Mouse (Mus musculus) C2C12 (cell line): ENCODE data around the gene Med12l. TPM values are rescaled to one million over a fixed set of nuclear protein-coding genes. Genes with fewer than 3 reads are reported as not detected.

Source experiments
- H3K27me3 ChIP-seq: one replicate; pipeline ENCODE4 v1.6.1; 2011; ENCODE audit not compliant: control insufficient read depth, insufficient read depth, insufficient read length
- H3K36me3 ChIP-seq: one replicate; pipeline ENCODE4 v1.6.1; 2011; ENCODE audit not compliant: control insufficient read depth, insufficient read depth
- H3K4me3 ChIP-seq: one replicate; pipeline ENCODE4 v1.5.1; 2011; ENCODE audit warnings: mild to moderate bottlenecking, control low read depth; ENCODE audit not compliant: poor library complexity, insufficient read depth, severe bottlenecking
- H3K79me2 ChIP-seq: one replicate; pipeline ENCODE4 v1.6.1; 2011; ENCODE audit not compliant: control insufficient read depth, insufficient read depth
- H3K79me3 ChIP-seq: one replicate; pipeline ENCODE4 v1.6.1; 2011; ENCODE audit warnings: low read depth, control low read depth
- H3ac ChIP-seq: one replicate; pipeline ENCODE3; 2011; ENCODE audit warnings: low read depth; ENCODE audit not compliant: control insufficient read depth, insufficient read length
- CEBPB ChIP-seq: IDR thresholded peaks from one replicate; pipeline ENCODE4 v1.6.1; 2011; ENCODE audit warnings: low read depth, mild to moderate bottlenecking, control low read depth, moderate library complexity
- CTCF ChIP-seq: IDR thresholded peaks from one replicate; pipeline ENCODE4 v1.5.1; 2011; ENCODE audit not compliant: control insufficient read depth, insufficient read depth, insufficient read length
- FOSL1 ChIP-seq: IDR thresholded peaks from one replicate; pipeline ENCODE4 v1.8.0; 2011; ENCODE audit warnings: mild to moderate bottlenecking, low read length; ENCODE audit not compliant: poor library complexity, insufficient read depth, severe bottlenecking
- MAX ChIP-seq: IDR thresholded peaks from one replicate; pipeline ENCODE4 v1.6.1; 2011; ENCODE audit warnings: mild to moderate bottlenecking, control low read depth
- MYOD1 ChIP-seq: IDR thresholded peaks from one replicate; pipeline ENCODE4 v1.6.1; 2011; ENCODE audit warnings: low read depth; ENCODE audit not compliant: control insufficient read depth, insufficient read length
- MYOG ChIP-seq: IDR thresholded peaks from one replicate; pipeline ENCODE4 v1.6.1; 2011; ENCODE audit not compliant: control insufficient read depth, insufficient read length; ENCODE audit errors: extremely low read depth
- USF1 ChIP-seq: IDR thresholded peaks from one replicate; pipeline ENCODE4 v1.6.1; 2011; ENCODE audit warnings: low read depth, mild to moderate bottlenecking, control low read depth, moderate library complexity
- polyA plus RNA-seq: library from polyadenylated mRNA; unstranded; fragments of >200 nt; fragmentation: generic; extraction: Trizol; gene quantifications from one replicate; pipeline ENCODE4 v1.2.1, GENCODE M21; 2012; ENCODE audit warnings: missing spikeins

Gene Med12l
- polyA plus RNA-seq, 1 experiment = not detected

DNA sequence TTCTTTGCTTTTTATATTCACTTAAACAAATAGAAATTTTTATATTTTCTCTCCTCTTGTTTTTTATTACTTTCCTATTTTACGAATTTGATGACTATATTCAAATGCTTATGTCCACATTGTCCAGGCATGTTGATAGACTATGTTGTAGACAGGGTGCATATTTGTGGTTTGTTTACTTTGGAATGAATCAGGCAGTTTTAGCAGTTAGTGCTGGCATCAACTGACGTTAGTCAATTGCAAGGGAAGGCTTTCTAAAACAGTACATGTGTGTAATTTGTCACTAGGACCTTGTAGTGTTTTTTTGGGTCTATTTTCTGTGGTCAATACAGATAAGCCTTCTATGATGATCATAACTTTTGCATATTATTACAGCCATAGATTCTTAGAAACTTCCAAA, 284.9 kb downstream of the Med12l start:
- H3K79me3 ChIP-seq = no peaks in the 10 kb centered on the region
- no peaks in the 10 kb centered on the region for H3K79me2 ChIP-seq
- H3K4me3 ChIP-seq = no peak overlapping the region
- no peaks in the 10 kb centered on the region for H3K36me3 ChIP-seq
- H3ac ChIP-seq = no peak overlapping the region
- TF ChIP-seq FOSL1 (no peak), MYOD1 (no peak), MYOG (no peak), MAX (peak; percentile 58), CTCF (no peak), USF1 (no peak), CEBPB (peak; percentile 38)
- no peaks in the 10 kb centered on the region for H3K27me3 ChIP-seq

DNA sequence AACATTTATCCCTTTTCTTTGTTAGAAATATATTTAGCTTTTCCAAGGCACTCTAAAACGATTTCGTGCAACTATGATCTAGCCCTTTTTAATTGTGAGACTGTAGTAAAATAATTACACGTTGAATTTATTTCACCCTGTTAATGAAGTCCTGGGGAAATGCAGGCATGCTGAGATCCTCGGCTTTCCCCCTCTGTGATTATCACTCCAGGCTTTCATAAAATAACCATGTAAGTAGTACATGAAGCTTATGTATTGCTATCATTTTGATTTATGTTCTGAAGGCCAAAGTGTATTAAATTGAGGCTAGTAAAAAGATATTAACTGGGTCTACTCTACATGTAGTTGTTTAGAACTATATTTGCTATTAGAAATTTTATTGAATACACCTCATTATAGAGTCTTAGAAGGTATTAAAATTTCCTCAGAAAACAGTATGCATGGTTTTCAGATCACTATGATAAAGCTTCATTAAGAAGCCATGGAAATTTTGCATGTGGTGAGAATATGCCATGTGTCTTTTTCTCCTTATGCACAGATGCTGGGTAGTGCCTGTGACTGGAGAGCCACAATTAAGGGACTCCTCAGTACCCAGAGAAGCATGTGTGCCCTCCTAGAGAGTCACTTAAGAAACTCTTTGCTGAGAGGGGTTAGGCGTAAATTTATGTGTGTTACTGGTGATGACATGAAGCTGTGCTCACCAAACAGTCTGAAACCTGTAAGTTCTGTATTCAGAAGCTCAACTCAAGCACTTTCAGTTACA, 288.0 kb downstream of the Med12l start:
- no peaks in the 10 kb centered on the region for H3K79me3 ChIP-seq
- H3K27me3 ChIP-seq = no peaks in the 10 kb centered on the region
- H3K36me3 ChIP-seq = no peaks in the 10 kb centered on the region
- H3K79me2 ChIP-seq = no peaks in the 10 kb centered on the region
- no peak overlapping the region for H3ac ChIP-seq
- H3K4me3 ChIP-seq = no peak overlapping the region
- TF ChIP-seq CTCF = no peak
- no peak for TF ChIP-seq FOSL1

DNA sequence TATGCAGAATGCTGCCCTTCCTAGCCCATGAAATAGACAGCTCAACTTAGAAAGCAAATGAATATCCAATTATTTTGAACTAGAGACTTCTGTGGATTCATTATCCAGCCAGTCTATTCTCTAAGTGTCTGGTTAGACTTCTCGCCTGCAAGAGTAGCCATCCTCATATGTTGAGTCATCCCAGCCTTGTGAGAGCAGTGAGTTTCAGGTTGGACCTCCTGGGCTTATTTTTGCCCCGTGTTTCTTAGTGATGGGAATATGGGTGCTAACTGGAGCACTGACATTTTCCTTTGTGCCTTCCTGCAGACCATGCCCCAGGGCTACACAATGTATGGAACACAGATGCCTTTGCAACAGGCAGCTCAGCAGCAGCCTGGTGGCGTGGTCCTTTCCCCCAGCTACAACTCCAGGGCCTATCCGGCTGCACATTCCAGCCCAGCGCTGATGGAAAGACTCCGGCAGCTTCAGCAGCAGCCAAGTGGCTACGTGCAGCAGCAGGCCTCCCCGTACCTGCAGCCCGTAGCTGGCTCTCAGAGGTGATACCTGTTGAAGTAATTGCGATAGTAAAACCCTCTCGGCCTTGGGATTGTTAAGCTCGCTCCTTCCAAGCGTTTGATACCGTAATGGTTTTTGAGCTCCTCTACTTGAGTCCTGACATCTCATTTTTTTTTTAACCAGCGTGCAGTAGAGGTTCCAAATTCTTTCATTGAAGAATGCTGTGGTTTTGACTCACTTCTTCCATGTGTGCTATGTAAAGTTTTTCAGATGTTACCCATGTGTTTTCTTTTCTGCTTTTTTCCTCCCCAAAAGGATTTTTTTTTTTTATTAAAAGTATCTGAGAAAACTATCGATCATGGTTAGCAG, 290.3 kb downstream of the Med12l start:
- Histone ChIP-seq H3K79me3 (no peaks in the 10 kb centered on the region), H3K27me3 (no peaks in the 10 kb centered on the region), H3K36me3 (no peaks in the 10 kb centered on the region), H3K79me2 (no peaks in the 10 kb centered on the region), H3K4me3 (no peak overlapping the region), H3ac (peak overlapping the region; percentile 14)
- TF ChIP-seq MAX (peak; percentile 42), USF1 (no peak)

DNA sequence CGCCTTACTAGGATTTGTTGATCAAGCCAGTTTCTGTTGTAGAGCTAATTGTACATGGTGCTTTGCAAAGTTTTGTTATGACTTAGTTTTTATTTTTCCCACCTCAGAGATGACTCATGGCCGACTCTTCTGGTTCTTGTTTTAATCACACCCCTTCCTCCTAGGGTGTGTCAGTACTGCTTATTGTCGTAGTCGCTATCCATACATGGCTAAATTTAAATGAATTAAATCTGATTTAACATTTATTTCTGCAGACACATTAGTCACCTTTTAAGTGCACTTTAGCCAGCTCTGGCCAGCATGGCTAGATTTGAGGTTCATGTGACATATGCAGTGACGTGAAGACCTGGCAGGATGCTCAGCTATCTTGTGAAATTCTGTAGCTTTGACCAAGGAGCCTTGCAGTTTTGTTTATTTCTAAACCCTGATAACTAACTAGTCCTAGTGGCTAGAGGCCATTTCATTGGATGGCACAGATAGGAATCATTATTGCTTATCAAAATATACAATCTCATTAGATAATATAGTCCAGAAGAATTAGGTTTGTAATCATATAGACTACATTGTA, 291.0 kb downstream of the Med12l start:
- Histone ChIP-seq H3K79me2 (no peaks in the 10 kb centered on the region), H3K4me3 (no peak overlapping the region), H3ac (no peak overlapping the region), H3K36me3 (no peaks in the 10 kb centered on the region), H3K79me3 (no peaks in the 10 kb centered on the region), H3K27me3 (no peaks in the 10 kb centered on the region)
- TF ChIP-seq MYOD1 (no peak), FOSL1 (peak; percentile 83), CEBPB (peak; percentile 79), CTCF (no peak), USF1 (peak; percentile 44), MYOG (no peak), MAX (peak; percentile 7)

DNA sequence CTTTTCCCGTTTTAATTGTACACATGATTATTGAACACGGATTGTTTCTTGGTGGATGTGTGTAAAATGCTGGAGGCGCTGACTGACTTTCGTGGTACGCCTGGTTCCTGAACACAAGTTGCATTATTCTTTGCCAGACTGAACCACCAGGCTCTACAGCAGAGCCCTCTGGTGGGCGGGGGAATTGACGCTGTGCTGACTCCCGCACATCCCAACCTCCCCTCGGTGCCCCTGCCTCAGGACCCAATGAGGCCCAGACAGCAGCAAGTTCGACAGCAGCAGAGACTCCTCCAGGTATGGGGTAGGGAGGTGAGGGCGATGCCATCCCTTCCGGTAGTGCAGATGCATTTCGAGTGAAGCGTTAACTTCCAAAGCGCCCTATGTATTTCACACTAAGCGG, 292.0 kb downstream of the Med12l start:
- H3K36me3 ChIP-seq = no peaks in the 10 kb centered on the region
- H3K79me3 ChIP-seq = no peaks in the 10 kb centered on the region
- H3ac ChIP-seq = no peak overlapping the region
- no peaks in the 10 kb centered on the region for H3K79me2 ChIP-seq
- TF ChIP-seq MYOD1 (no peak), MAX (no peak), CEBPB (no peak), CTCF (no peak), USF1 (no peak), MYOG (no peak), FOSL1 (no peak)
- H3K4me3 ChIP-seq = no peak overlapping the region
- H3K27me3 ChIP-seq = no peaks in the 10 kb centered on the region
